Mouse (Mus musculus): ENCODE measurements around the gene 1500015O10Rik. TPM values are rescaled to one million over a fixed set of nuclear protein-coding genes. Genes with fewer than 3 reads are reported as not detected.

Gene 1500015O10Rik
- polyA plus RNA-seq, 1 experiment, result 2.8 TPM

DNA sequence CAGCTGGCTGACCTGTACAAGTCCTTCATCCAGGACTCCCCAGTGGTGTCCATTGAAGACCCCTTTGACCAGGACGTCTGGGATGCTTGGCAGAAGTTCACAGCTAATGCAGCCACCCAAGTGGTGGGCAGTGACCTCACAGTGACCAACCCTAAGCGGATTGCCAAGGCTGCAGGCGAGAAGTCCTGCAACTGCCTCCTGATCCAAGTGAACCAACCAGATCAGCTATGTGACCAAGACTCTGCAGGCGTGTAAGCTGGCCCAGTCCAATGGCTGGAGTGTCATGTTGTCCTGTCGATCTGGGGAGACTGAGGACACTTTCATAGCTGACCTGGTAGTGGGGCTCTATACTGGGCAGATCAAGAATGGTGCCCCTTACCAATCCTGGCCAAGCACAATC, 56.3 kb downstream of the 1500015O10Rik start:
- H3K27ac ChIP-seq (ENCODE audit: insufficient read depth, low read length), result no peak overlapping the region
- H3K4me1 ChIP-seq (ENCODE audit: control insufficient read depth, insufficient read depth, low read length), result peaks cover 5% of the 10 kb centered on the region; the same call in 1 of the 2 replicates
- no peak for TF ChIP-seq POLR2A (IDR thresholded peaks at IDR 0.05; ENCODE audit: extremely low read depth, insufficient read depth, low read length)
- TF ChIP-seq CTCF (IDR thresholded peaks at IDR 0.05; ENCODE audit: extremely low read depth, insufficient read depth, low read length), result no peak
- H3K4me3 ChIP-seq (ENCODE audit: insufficient read depth, low read length), result no peak overlapping the region

DNA sequence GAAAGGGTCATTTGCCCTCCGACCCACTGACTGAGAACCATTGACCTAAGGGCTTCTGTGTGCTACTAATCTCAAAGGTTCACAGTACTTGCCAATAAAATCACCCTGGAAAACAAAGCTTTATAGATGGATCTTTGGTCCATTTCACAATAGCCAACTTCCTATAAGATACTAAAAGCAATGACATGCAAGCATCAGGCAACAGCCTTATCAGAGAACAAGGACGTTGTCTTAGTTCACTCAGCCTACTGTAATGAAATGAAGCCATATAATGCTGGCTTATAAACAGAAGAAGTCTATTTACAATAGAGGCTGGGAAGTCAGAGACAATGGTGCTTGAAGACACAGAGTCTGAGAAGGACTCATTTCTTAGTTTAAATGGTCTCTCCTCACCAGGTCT, 59.4 kb downstream of the 1500015O10Rik start:
- H3K4me3 ChIP-seq (ENCODE audit: insufficient read depth, low read length), result no peak overlapping the region
- no peak overlapping the region for H3K27ac ChIP-seq (ENCODE audit: insufficient read depth, low read length)
- no peak for TF ChIP-seq POLR2A (IDR thresholded peaks at IDR 0.05; ENCODE audit: extremely low read depth, insufficient read depth, low read length)
- no peak for TF ChIP-seq CTCF (IDR thresholded peaks at IDR 0.05; ENCODE audit: extremely low read depth, insufficient read depth, low read length)
- no peaks in the 10 kb centered on the region for H3K4me1 ChIP-seq (ENCODE audit: control insufficient read depth, insufficient read depth, low read length)

Other genes starting within 250 kb of the 1500015O10Rik start
- gene Uxs1, start 97.2 kb downstream of the 1500015O10Rik start, polyA plus RNA-seq (2012; rRNA removed), result 45.2 and 49.0 TPM in 2 replicates
- 25.8 and 25.9 TPM in 2 replicates for gene Tpp2, start 203.0 kb downstream of the 1500015O10Rik start, polyA plus RNA-seq (2012; rRNA removed)